Mouse (Mus musculus) thymus, adult 2 months (tissue): Measurements from ENCODE around the gene Dmgdh. TPM values are rescaled to one million over a fixed set of nuclear protein-coding genes. Genes with fewer than 3 reads are reported as not detected.

Source experiments
- DNase-seq: peaks from one replicate; pipeline ENCODE4 v3.0.0; 2021
- H3K27ac ChIP-seq: fragments of 200-500 bp; 2 replicates; pipeline ENCODE4 v1.5.1; 2012; ENCODE audit warnings: low read length, control low read depth; ENCODE audit not compliant: control insufficient read depth, insufficient read depth
- H3K27me3 ChIP-seq: fragments of 200-500 bp; 2 replicates; pipeline ENCODE4 v1.6.1; 2012; ENCODE audit warnings: mild to moderate bottlenecking, low read length, moderate library complexity, mixed read lengths; ENCODE audit not compliant: control insufficient read depth, insufficient read depth
- H3K36me3 ChIP-seq: fragments of 200-500 bp; 2 replicates; pipeline ENCODE4 v1.6.1; 2012; ENCODE audit warnings: mild to moderate bottlenecking, low read length, moderate library complexity; ENCODE audit not compliant: control insufficient read depth, insufficient read depth
- H3K4me1 ChIP-seq: fragments of 200-500 bp; replicated peaks from 2 replicates; pipeline ENCODE4 v1.6.1; 2012; ENCODE audit warnings: low read length; ENCODE audit not compliant: control insufficient read depth, insufficient read depth
- H3K4me3 ChIP-seq: fragments of 200-500 bp; 2 replicates; pipeline ENCODE4 v1.5.1; 2012; ENCODE audit warnings: mild to moderate bottlenecking, low read length, control low read depth, moderate library complexity; ENCODE audit not compliant: control insufficient read depth, insufficient read depth
- CTCF ChIP-seq: fragments of 200-500 bp; IDR thresholded peaks from 2 replicates; pipeline ENCODE4 v1.5.1; 2012; ENCODE audit warnings: mild to moderate bottlenecking, control low read depth, low read length, moderate library complexity, borderline replicate concordance; ENCODE audit not compliant: control insufficient read depth, poor library complexity, insufficient read depth; ENCODE audit errors: extremely low read depth
- POLR2A ChIP-seq: fragments of 200-500 bp; IDR thresholded peaks from 2 replicates; pipeline ENCODE4 v1.6.1; 2012; ENCODE audit warnings: mild to moderate bottlenecking, low read length, control low read depth, moderate library complexity; ENCODE audit not compliant: control insufficient read depth, poor library complexity, insufficient read depth; ENCODE audit errors: extremely low read depth
- WGBS: fragments of 180-500 bp; shearing (Covaris S2); methylation state at CpG from one replicate; pipeline ENCODE4 v1.1.7; 2018; 5-methylcytosine and 5-hydroxymethylcytosine counted together
- polyA plus RNA-seq: library from polyadenylated mRNA; depleted of rRNA; stranded (reverse); fragments of >200 nt; gene quantifications from 2 replicates; pipeline ENCODE4 v1.2.3, GENCODE M21; 2012; rRNA removed

The Dmgdh gene
- polyA plus RNA-seq, 1 experiment: 0.04 TPM

DNA sequence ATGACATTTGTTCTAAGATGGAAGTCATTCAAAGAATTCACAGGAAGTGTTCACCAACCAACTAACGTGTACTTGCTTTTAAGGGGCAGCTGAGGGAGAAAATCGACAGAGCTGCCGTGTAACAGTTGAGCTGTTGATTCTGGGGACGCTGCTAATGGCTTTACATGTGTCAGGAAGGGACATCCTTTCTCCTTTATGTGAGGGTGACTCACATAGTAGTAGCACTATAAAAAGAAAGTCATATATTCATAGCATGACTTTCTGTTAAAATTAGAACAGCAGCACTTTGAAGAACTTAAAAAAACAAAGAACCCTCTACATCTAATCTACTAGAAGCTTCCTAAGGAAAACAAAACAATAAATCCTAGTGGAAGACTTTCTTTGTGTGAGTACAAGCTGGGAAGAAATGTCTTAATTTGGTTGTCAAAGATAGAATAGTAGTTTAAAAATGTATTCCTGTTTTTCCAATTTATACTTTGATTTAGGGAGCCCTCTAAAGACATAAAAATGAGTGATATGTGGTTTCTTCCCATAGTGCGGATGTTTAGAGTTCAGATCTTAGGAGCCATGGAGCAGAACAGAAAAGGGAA, 122.9 kb downstream of the Dmgdh start:
- no peak for DNase-seq
- H3K27me3 ChIP-seq: no peaks in the 10 kb centered on the region
- TF ChIP-seq POLR2A: no peak
- no peak for TF ChIP-seq CTCF
- no peaks in the 10 kb centered on the region for H3K4me1 ChIP-seq
- no peak overlapping the region for H3K27ac ChIP-seq
- no peaks in the 10 kb centered on the region for H3K36me3 ChIP-seq
- WGBS: 78% methylated on average over 5 of the region's 5 CpGs
- no peak overlapping the region for H3K4me3 ChIP-seq

Other genes starting within 250 kb of the Dmgdh start
- 9.2 and 12.6 TPM in 2 replicates for gene Jmy, start 174.6 kb upstream of the Dmgdh start, polyA plus RNA-seq
- 0.07 and 1.2 TPM in 2 replicates for gene Bhmt, start 36.5 kb upstream of the Dmgdh start, polyA plus RNA-seq
- 0.27 TPM in 1 of 2 replicates, not detected in the other for gene Bhmt2, start 131 bp upstream of the Dmgdh start, polyA plus RNA-seq
- 17.9 and 19.1 TPM in 2 replicates for gene Arsb, start 97.2 kb downstream of the Dmgdh start, polyA plus RNA-seq